Mouse (Mus musculus) left cerebral cortex, postnatal 4 days (tissue): ENCODE measurements around the gene Clns1a. TPM values are rescaled to one million over a fixed set of nuclear protein-coding genes. Genes with fewer than 3 reads are reported as not detected.

Source experiments
- DNase-seq: peaks from one replicate; pipeline ENCODE4 v3.0.0-alpha.2; 2022
- intact Hi-C: fragments of 180-260 bp; cut with DNase I; formaldehyde crosslinking; loops from one replicate; pipeline ENCODE4 v1.15.1; 2025
- total RNA-seq, 2 experiments: library from RNA; stranded (reverse); gene quantifications; 2 replicates each; pipeline ENCODE4 v1.2.3; 2021

Clns1a gene
- total RNA-seq, result 10 to 100 TPM; 80.1 to 81.3 TPM

- peak; percentile 93 for DNase-seq
- intact Hi-C loops, result no loop called here
Measured at GRCm38 (mm10) chr7:97696506-97697254, at the start of gene Clns1a. Gene Clns1a (plus strand): TSS chr7:97696634.

- no peak for DNase-seq
- intact Hi-C loops, result no loop called here
Measured at GRCm38 (mm10) chr7:97647656-97648055, 48.8 kb upstream of the Clns1a start.

- no peak for DNase-seq
- intact Hi-C loops, result no loop called here
Measured at GRCm38 (mm10) chr7:97650729-97651128, 45.7 kb upstream of the Clns1a start.

GRCm38 (mm10) chr7:97656144-97656543 lies 40.3 kb upstream of the Clns1a start:
- intact Hi-C loops, result no loop called here
- no peak for DNase-seq

- DNase-seq, result no peak
- intact Hi-C loops, result no loop called here
Measured at GRCm38 (mm10) chr7:97661634-97662033, 34.8 kb upstream of the Clns1a start.

GRCm38 (mm10) chr7:97679239-97679638 lies 17.2 kb upstream of the Clns1a start:
- intact Hi-C loops, result loop anchor here (5.0 to 10.0 kb wide), 2 partner anchors 94 to 252 kb away; no protein-coding TSS in a partner anchor
- no peak for DNase-seq

- intact Hi-C loops, result no loop called here
- no peak for DNase-seq
Measured at GRCm38 (mm10) chr7:97687831-97688230, 8.6 kb upstream of the Clns1a start.

- DNase-seq, result no peak
- intact Hi-C loops, result no loop called here
Measured at GRCm38 (mm10) chr7:97695441-97695840, 993 bp upstream of the Clns1a start.

- DNase-seq, result peak; percentile 35
- intact Hi-C loops, result no loop called here
Measured at GRCm38 (mm10) chr7:97696133-97696505, 315 bp upstream of the Clns1a start.

- intact Hi-C loops, result no loop called here
- no peak for DNase-seq
Measured at GRCm38 (mm10) chr7:97700173-97700572, 3.7 kb downstream of the Clns1a start.

- DNase-seq, result no peak
- intact Hi-C loops, result no loop called here
Measured at GRCm38 (mm10) chr7:97701106-97701505, 4.7 kb downstream of the Clns1a start.

- intact Hi-C loops, result no loop called here
- DNase-seq, result peak; percentile 53
Measured at GRCm38 (mm10) chr7:97707123-97707522, 10.7 kb downstream of the Clns1a start.

GRCm38 (mm10) chr7:97707809-97708208 lies 11.4 kb downstream of the Clns1a start:
- intact Hi-C loops, result no loop called here
- no peak for DNase-seq

- intact Hi-C loops, result no loop called here
Measured at GRCm38 (mm10) chr7:97709204-97709603, 12.8 kb downstream of the Clns1a start.

GRCm38 (mm10) chr7:97714651-97715050 lies 18.2 kb downstream of the Clns1a start:
- intact Hi-C loops, result no loop called here
- DNase-seq, result no peak

More at GRCm38 (mm10) chr7:97709204-97709603, 12.8 kb downstream of the Clns1a start:
- no peak for DNase-seq

- intact Hi-C loops, result no loop called here
- DNase-seq, result no peak
Measured at GRCm38 (mm10) chr7:97717326-97717725, 20.9 kb downstream of the Clns1a start.

- no peak for DNase-seq
- intact Hi-C loops, result no loop called here
Measured at GRCm38 (mm10) chr7:97719078-97719477, 22.6 kb downstream of the Clns1a start.

- intact Hi-C loops, result no loop called here
- DNase-seq, result no peak
Measured at GRCm38 (mm10) chr7:97720109-97720508, 23.7 kb downstream of the Clns1a start.

GRCm38 (mm10) chr7:97722278-97722918 lies 26.0 kb downstream of the Clns1a start:
- DNase-seq, result no peak

GRCm38 (mm10) chr7:97723646-97724538 lies 27.5 kb downstream of the Clns1a start:
- no peak for DNase-seq
- intact Hi-C loops, result no loop called here

More at GRCm38 (mm10) chr7:97722278-97722918, 26.0 kb downstream of the Clns1a start:
- intact Hi-C loops, result no loop called here

GRCm38 (mm10) chr7:97725401-97725800 lies 29.0 kb downstream of the Clns1a start:
- no peak for DNase-seq
- intact Hi-C loops, result no loop called here
